Mouse (Mus musculus): ENCODE data around the gene Olfr137. TPM values are rescaled to one million over a fixed set of nuclear protein-coding genes. Genes with fewer than 3 reads are reported as not detected.

The Olfr137 gene
- not detected in 2 replicates for polyA plus RNA-seq (2015; fragmentation: Nextera tagmentation; extraction: Ambion mirVana)

GRCm38 (mm10) chr17:38307470-38307869, at the start of gene Olfr137:
Olfr137 (minus strand) TSS chr17:38307570.

GRCm38 (mm10) chr17:38329531-38329930, 22.2 kb upstream of the Olfr137 start, which contains the start of gene Olfr136:
Olfr136 (plus strand) TSS chr17:38329831.

GRCm38 (mm10) chr17:38260735-38261134, 46.6 kb downstream of the Olfr137 start, which contains the start of gene Olfr138:
Olfr138 (plus strand) TSS chr17:38261035.

Other genes starting within 250 kb of the Olfr137 start
- gene Olfr129, start 247.5 kb downstream of the Olfr137 start, polyA plus RNA-seq (2015; fragmentation: Nextera tagmentation; extraction: Ambion mirVana) = not detected in 2 replicates
- gene Olfr130, start 243.6 kb downstream of the Olfr137 start, polyA plus RNA-seq (2015; fragmentation: Nextera tagmentation; extraction: Ambion mirVana) = not detected in 2 replicates
- gene Olfr131, start 218.9 kb downstream of the Olfr137 start, polyA plus RNA-seq (2015; fragmentation: Nextera tagmentation; extraction: Ambion mirVana) = not detected in 2 replicates
- not detected in 2 replicates for gene Olfr132, start 173.0 kb downstream of the Olfr137 start, polyA plus RNA-seq (2015; fragmentation: Nextera tagmentation; extraction: Ambion mirVana)
- gene Olfr133, start 162.3 kb downstream of the Olfr137 start, polyA plus RNA-seq (2015; fragmentation: Nextera tagmentation; extraction: Ambion mirVana) = not detected in 2 replicates
- gene Olfr134, start 136.2 kb downstream of the Olfr137 start, polyA plus RNA-seq (2015; fragmentation: Nextera tagmentation; extraction: Ambion mirVana) = not detected in 2 replicates
- not detected in 2 replicates for gene Olfr135, start 103.2 kb downstream of the Olfr137 start, polyA plus RNA-seq (2015; fragmentation: Nextera tagmentation; extraction: Ambion mirVana)
- not detected in 2 replicates for gene Olfr138, start 46.5 kb downstream of the Olfr137 start, polyA plus RNA-seq (2015; fragmentation: Nextera tagmentation; extraction: Ambion mirVana)
- gene Olfr136, start 22.3 kb upstream of the Olfr137 start, polyA plus RNA-seq (2015; fragmentation: Nextera tagmentation; extraction: Ambion mirVana) = not detected in 2 replicates
- not detected in 2 replicates for gene Esp36, start 112.6 kb upstream of the Olfr137 start, polyA plus RNA-seq (2015; fragmentation: Nextera tagmentation; extraction: Ambion mirVana)
- gene Esp34, start 246.6 kb upstream of the Olfr137 start, polyA plus RNA-seq (2015; fragmentation: Nextera tagmentation; extraction: Ambion mirVana) = not detected in 2 replicates

Measured in adrenal gland, postnatal 0 days (tissue).